Mouse (Mus musculus) layer of hippocampus, postnatal 36 days (tissue): ENCODE results near the gene Rnf216. TPM values are rescaled to one million over a fixed set of nuclear protein-coding genes. Genes with fewer than 3 reads are reported as not detected.

Source experiments
- DNase-seq, 2 experiments: peaks; one replicate each; pipeline ENCODE4 v3.0.0; 2022
- total RNA-seq, 2 experiments: library from RNA; stranded (reverse); gene quantifications; 2 replicates each; pipeline ENCODE4 v1.2.3; 2021

Gene Rnf216
- total RNA-seq, 2 experiments from 2014 or later, result 49.3 to 51.1 TPM

- DNase-seq, result no peak
Observed at GRCm38 (mm10) chr5:143052677-143053076, 60.1 kb downstream of the Rnf216 start.

GRCm38 (mm10) chr5:143051851-143052250 lies 60.9 kb downstream of the Rnf216 start:
- no peak for DNase-seq

- DNase-seq, result no peak
Observed at GRCm38 (mm10) chr5:143050273-143050672, 62.5 kb downstream of the Rnf216 start.

- DNase-seq, result no peak
Observed at GRCm38 (mm10) chr5:143049746-143050145, 63.0 kb downstream of the Rnf216 start.

GRCm38 (mm10) chr5:143049013-143049385 lies 63.8 kb downstream of the Rnf216 start:
- DNase-seq, result no peak

- DNase-seq, result no peak
Observed at GRCm38 (mm10) chr5:143048232-143049012, 64.4 kb downstream of the Rnf216 start.

GRCm38 (mm10) chr5:143047586-143047985 lies 65.2 kb downstream of the Rnf216 start:
- DNase-seq, result no peak

GRCm38 (mm10) chr5:143043902-143044301 lies 68.9 kb downstream of the Rnf216 start:
- no peak for DNase-seq

- no peak for DNase-seq
Observed at GRCm38 (mm10) chr5:143043285-143043684, 69.5 kb downstream of the Rnf216 start.

GRCm38 (mm10) chr5:143038794-143039193 lies 74.0 kb downstream of the Rnf216 start:
- no peak for DNase-seq

- DNase-seq, result no peak
Observed at GRCm38 (mm10) chr5:143037201-143037600, 75.6 kb downstream of the Rnf216 start.

GRCm38 (mm10) chr5:143036052-143036451 lies 76.7 kb downstream of the Rnf216 start:
- no peak for DNase-seq

GRCm38 (mm10) chr5:143035271-143035670 lies 77.5 kb downstream of the Rnf216 start:
- no peak for DNase-seq

- DNase-seq, result no peak
Observed at GRCm38 (mm10) chr5:143034108-143034507, 78.7 kb downstream of the Rnf216 start.

- no peak for DNase-seq
Observed at GRCm38 (mm10) chr5:143033277-143033676, 79.5 kb downstream of the Rnf216 start.

- DNase-seq, result no peak
Observed at GRCm38 (mm10) chr5:143032639-143033146, 80.1 kb downstream of the Rnf216 start.

GRCm38 (mm10) chr5:143031681-143032080 lies 81.1 kb downstream of the Rnf216 start:
- DNase-seq, result no peak

GRCm38 (mm10) chr5:143031193-143031592 lies 81.6 kb downstream of the Rnf216 start:
- DNase-seq, result no peak

GRCm38 (mm10) chr5:143023887-143024286 lies 88.9 kb downstream of the Rnf216 start:
- no peak for DNase-seq

GRCm38 (mm10) chr5:143022956-143023355 lies 89.8 kb downstream of the Rnf216 start:
- DNase-seq, result no peak

- DNase-seq, result no peak
Observed at GRCm38 (mm10) chr5:143017401-143017800, 95.4 kb downstream of the Rnf216 start.

- DNase-seq, result no peak
Observed at GRCm38 (mm10) chr5:143009383-143009782, 103.4 kb downstream of the Rnf216 start.

- DNase-seq, result peak; percentile 57 to 58
Observed at GRCm38 (mm10) chr5:143000654-143001500, 111.9 kb downstream of the Rnf216 start.
